Mouse (Mus musculus): ENCODE measurements around the gene Tph1.

The Tph1 gene

GRCm38 (mm10) chr7:46601097-46601496, 71.2 kb downstream of the Tph1 start:
- no peak for DNase-seq (ENCODE audit: low read depth, low spot score)

- DNase-seq (ENCODE audit: low read depth, low spot score) = no peak
Observed at GRCm38 (mm10) chr7:46597006-46597405, 75.3 kb downstream of the Tph1 start.
